Mouse (Mus musculus): ENCODE results near the gene Rbp2. TPM values are rescaled to one million over a fixed set of nuclear protein-coding genes. Genes with fewer than 3 reads are reported as not detected.

Rbp2 gene
- total RNA-seq, 2 experiments from 2014 or later: 0.99 TPM; not detected in 1

DNA sequence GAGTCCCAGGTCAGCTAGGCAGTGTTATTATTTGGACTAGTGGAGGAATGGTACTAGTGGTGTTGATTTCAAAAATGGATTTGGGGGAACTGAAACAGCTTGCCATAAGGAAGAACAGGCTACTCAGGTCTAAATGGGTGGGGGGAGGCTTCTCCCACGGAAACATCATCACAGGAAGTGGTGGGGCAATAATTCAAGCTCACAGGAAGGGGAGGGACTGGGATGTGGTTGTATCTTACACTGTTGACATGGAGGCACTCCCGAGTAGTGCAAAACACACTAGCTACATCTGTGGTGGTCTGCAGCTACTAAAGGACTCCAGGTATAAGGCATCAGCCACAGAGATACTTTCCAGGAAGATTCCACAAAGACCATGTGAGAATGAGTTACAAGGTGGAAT, 38.0 kb downstream of the Rbp2 start:
- DNase-seq (ENCODE audit: low spot score in 2 of 2): no peak

DNA sequence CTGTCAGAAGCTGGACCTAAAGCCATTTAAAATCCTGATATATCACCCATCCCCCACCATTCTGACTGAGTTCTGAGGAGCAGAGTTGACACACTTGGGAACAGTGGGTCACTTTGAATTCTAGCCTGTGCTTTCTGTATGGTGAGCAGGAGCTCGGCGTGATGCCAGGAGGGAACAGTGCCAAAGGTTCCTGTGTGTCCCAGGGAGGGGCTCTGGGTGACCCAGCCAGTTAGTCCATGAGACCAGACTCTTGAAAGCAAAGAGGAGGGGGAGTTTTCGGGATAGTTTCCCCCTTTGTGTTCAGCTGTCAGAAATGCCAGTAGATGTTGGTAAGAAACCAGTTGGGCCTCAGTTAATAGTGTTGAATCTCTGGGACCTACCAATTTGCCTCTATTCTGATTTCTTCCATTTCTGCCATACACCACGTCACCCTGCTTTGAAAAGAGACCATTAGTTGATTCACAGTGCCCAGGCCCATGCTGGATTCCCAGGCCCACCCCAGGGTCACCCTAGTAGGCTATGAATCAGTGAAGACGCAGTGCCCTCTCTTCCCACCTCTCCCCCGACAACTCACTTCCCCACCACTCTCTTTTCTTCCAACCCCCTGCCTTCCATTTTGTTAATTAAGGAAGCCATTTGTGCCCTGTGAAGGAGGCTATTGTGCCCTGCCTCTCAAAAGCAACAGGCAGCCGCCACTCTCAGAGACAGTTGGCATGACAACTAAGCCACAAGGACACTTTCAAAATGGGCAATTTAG, 39.0 kb downstream of the Rbp2 start:
- peak in 1 of 2 experiments; percentile 10 for DNase-seq (ENCODE audit: low spot score in 2 of 2)

DNA sequence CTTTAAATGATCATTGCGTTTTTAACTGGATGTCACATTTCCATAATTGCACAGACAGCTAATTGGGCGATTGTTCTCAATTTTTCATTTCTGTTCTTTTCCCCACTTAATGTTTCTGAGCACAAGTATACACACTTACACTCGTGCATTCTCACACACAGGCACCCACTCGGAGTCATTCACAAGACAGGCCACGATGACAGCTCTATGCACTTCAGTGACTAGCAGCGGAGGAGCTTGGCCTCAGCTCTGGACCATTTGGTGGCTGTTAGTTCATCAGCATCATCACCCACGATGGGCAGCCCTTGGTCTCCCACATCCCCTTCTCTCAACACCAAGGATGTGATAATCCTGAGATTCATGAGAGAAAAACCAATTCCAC, 39.6 kb downstream of the Rbp2 start:
- no peak for DNase-seq (ENCODE audit: low spot score in 2 of 2)

DNA sequence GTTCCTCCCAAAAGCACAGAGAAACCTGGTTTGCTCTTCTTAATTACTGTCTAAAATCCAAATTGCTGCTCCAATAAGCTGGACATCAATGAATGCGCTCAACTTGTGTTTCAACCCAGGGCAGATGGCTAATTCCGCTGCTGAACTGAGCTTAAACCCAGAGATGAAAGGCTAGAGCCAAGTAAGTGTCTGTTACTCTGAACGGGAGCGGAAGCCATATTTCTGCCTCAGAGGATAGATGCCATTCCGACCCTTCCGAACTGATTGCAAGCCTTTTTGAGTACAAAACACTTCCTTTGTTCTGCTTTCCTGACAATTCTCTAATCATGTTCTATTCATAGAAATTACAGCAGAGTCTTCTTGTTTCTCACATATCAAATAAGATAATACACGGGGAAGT, 41.3 kb downstream of the Rbp2 start:
- no peak for DNase-seq (ENCODE audit: low spot score in 2 of 2)

DNA sequence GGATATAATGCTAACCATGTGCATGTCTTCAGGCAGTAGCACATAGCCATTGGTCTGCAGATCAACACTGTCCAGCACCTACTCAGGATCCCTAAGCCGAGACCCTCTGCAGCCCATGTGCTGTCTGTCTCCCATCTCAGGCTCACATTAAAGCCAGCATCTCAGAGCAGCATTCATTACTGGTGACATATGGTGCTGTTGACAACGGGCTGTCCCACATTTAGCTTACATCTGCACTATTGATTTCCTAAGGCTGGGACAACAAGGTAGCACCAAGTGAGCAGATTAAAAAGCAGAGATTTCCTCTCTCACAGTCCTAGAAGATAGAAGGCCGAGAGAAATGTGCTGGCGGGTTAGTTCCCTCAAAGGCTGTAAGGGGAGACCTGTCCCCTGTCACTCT, 43.9 kb downstream of the Rbp2 start:
- no peak for DNase-seq (ENCODE audit: low spot score in 2 of 2)

DNA sequence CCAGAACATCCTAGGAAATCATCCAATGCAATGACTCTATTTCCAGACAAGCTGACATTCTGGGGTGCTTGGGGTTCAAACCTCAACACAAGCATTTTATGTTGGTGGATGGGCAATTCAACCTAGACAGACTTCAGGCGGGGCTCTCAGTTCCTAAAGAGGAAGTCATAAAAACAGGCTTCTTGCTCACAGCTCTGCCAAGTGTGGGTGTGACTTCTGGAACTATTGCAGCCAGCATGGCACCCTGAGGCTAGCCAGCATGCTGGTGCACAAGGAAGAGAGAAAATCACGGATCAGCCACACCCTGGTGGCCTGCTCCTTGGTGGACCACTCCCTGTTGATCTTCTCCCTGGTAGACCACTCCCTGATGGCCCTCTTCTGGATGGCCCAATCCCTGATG, 45.1 kb downstream of the Rbp2 start:
- no peak for DNase-seq (ENCODE audit: low spot score in 2 of 2)

DNA sequence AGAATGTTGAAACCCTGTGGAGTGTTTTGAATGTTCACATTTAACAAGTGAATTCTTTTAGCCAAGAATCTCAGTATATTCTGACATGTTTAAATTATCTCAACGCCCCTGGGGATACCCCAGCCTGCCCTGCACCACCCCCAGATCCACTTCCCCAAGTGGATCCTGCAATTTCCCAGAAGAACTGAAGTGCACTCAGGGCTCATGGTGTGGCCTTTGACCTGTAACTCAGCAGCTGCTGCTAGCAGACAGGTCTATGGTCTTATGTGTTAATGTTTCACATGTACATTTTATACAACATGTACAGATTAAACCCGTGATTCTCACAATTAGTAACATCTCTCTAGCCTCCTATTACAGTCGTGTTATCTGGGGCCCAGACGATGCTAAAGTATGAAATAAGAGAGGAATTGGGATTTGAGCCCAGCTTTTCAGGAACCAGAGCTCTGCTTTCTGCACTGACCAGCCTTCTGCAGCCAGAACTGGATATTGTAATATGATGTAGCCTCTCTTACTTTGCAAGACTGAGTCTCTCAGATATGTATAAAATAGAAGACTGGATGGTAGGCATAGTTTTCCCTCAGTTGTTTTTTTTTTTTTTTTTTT, 48.9 kb downstream of the Rbp2 start:
- DNase-seq (ENCODE audit: low spot score in 2 of 2): no peak

DNA sequence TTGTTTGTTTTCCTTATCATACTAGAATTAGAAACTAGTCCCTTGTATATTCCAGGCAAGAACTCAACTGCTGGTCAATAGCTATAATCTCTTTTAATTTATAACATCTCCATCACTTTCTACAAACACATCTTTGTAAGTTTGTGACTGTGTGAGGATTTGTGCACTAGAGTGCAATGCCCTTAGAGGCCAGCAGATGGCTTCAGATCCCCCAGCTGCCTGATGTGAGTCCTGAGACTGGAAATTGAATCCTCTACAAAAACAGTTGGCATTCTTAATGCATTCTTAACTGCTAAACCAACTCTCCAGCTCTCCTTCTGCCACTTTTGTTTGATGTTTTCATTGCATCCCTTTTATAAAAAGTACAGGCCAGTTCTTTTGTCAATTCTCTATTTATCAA, 49.8 kb downstream of the Rbp2 start:
- no peak for DNase-seq (ENCODE audit: low spot score in 2 of 2)

DNA sequence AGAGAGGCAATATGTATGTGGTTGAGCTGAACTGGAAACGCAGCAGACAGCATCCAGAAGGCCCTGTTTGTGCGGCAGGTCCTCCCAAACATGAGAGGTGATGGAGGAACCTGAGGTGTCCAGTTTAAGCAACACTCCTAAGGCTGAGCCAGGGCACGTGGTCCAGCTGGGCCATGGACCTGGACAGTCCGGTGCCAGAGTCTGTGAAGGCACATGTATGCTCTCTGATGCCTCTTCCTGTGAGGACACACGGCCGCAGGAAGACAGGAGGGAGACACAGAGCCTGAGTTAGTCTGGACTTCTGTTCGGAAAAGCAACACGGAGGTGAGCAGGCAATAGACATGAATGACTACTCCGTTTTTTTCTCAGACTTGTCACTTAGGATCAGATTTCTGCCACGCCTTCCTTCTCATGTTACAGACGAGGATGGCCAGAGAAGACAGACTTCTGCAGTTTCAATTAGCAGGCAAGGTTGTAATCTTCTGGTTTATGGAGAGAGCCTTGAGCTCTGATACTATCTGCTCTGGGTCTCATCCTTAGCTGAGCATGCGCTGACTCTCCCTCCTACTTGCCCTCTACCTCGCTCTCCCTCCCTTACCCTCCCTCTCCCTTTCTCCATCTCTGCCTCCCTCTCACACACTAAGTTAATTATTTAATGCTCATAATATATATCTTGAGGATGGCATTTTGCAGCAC, 52.2 kb downstream of the Rbp2 start:
- DNase-seq (ENCODE audit: low spot score in 2 of 2): no peak

DNA sequence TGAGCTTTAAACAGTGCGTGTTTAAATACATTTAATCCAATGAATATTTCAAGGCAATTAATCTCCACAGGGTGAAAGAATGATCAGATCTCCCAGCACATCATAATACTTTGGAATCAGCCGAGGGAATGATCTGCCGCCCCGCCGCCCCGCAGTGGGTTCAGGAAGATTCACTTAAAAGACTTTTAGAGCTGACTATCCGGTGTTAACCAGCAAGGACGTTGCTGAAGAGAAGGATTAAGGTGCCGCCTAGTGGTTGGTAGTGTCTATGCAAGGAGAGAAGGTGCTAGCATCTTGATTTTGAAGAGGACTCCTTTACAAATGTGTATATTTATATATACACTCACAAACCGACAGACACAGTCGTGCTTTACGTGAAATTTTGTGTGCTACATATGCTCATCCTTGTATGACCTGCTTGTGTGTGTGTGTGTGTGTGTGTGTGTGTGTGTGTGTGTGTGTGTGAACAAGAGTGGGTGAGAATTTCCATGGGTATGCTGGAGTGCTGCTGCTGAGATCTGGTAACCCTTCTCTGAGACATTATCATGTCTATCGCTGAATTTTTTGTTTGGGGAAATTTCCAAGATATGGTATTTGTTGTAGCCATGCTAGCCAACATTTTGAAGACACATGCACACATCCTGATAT, 52.9 kb downstream of the Rbp2 start:
- peak in 1 of 2 experiments; percentile 35 for DNase-seq (ENCODE audit: low spot score in 2 of 2)

DNA sequence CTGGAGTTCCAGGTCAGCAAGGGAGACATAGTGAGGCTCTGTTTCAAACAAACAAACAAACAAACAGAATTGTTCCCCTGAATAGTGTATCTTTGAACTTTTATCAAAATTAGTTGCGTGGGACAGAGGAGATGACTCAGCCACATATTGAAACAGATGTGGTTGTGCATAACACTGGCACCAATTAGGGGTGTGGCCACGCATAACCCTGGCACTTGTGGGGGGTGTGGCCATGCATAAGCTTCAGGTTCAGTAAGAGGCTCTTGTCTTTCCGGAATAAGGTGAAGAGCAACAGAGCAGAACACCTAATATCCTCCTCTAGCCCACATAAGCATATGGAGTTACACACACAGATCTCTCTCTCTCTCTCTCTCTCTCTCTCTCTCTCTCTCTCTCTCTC, 58.1 kb downstream of the Rbp2 start:
- DNase-seq (ENCODE audit: low spot score in 2 of 2): no peak

Other genes starting within 250 kb of the Rbp2 start
- 10 to 100 TPM; 14.5 to 16.4 TPM for gene Nmnat3, start 198.7 kb upstream of the Rbp2 start, total RNA-seq (2021)
- 10 to 100 TPM; 20.8 to 23.0 TPM for gene Rbp1, start 63.2 kb upstream of the Rbp2 start, total RNA-seq (2021)
- gene Copb2, start 77.6 kb downstream of the Rbp2 start, total RNA-seq (2021): 100 to 1,000 TPM; 131 to 141 TPM
- 10 to 100 TPM; 48.5 to 56.7 TPM for gene Mrps22, start 115.5 kb downstream of the Rbp2 start, total RNA-seq (2021)